Mouse (Mus musculus): Measurements from ENCODE around the gene Ccdc77.

DNA sequence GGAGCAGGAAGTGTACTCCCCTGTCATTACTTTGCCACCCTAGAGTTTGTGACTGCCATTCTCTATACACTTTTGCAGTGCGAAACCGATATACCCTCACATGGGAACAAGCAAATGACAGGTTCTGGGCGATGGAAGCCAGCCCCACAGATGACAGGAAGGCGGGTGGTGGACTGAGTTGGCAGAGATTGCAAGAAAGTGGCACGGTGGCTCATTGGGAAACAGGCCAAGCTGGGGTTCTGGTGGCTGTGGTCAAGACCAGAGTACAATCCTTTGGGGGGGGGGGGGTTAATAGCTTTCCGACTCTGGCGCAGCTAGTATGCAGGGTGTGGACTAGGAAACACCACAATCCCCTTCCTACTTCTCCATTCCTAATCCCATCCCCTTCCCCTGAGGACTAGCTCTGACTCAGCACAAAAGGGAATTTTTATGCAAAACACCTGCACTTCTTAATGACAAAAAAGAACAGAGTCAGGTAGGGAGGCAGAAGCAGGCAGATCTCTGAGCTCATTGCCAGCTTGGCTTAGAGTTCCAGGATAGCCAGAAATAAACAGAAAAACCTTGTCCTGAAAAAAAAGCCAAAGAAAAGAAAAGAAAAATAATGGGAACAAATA lies 72.7 kb downstream of the Ccdc77 start:
- TF ChIP-seq EP300 (IDR thresholded peaks at IDR 0.05; ENCODE audit: low read depth) (no peak), CTCF (IDR thresholded peaks at IDR 0.05; ENCODE audit: low read depth) (no peak)
